Mouse (Mus musculus) mature B cell (primary cell): ENCODE results near the gene Ticam1.

Source experiments
- in situ Hi-C: fragments of 300-500 bp; cut with MboI; formaldehyde crosslinking; loops from 2 replicates; pipeline ENCODE4 v1.14.3; 2019

Gene Ticam1

DNA sequence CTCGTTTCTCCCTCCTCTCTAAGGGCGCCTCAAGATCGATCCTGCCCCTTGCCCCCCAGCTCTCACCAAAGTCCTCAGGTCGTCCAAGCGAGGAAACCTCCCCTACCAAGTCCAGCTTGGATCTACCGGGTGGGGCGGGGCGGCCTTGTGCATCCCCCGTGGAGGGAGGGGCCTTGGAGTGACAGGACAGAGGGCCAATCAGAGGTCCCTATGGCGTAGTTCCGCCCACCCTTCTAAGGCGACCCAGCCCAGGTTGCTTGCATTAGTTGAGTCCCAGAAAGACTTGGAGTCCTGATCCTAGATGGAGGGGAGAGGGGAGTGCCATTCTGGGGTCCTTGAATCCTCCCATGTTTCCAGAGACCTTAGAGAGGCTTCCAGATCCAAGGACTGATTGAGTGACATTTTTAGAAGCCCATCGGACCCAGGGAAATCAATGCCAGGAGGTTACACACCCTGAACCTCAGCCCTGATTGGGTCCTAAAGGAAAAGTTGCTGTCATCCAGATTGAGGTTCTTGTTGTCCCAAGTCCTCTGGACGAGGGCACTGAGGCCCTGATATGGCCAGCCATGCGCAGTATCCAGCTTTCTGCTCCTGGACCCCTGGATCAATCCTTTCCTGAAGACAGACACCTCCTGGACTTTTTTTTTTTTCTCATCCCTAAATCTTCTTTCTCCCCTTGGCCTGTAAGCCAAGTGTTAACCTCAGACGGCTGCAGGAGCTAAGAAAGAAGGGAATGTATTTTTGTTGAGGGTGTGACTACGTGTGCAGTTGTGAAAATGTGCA, 14.0 kb upstream of the Ticam1 start:
- in situ Hi-C loops, result no loop called here

DNA sequence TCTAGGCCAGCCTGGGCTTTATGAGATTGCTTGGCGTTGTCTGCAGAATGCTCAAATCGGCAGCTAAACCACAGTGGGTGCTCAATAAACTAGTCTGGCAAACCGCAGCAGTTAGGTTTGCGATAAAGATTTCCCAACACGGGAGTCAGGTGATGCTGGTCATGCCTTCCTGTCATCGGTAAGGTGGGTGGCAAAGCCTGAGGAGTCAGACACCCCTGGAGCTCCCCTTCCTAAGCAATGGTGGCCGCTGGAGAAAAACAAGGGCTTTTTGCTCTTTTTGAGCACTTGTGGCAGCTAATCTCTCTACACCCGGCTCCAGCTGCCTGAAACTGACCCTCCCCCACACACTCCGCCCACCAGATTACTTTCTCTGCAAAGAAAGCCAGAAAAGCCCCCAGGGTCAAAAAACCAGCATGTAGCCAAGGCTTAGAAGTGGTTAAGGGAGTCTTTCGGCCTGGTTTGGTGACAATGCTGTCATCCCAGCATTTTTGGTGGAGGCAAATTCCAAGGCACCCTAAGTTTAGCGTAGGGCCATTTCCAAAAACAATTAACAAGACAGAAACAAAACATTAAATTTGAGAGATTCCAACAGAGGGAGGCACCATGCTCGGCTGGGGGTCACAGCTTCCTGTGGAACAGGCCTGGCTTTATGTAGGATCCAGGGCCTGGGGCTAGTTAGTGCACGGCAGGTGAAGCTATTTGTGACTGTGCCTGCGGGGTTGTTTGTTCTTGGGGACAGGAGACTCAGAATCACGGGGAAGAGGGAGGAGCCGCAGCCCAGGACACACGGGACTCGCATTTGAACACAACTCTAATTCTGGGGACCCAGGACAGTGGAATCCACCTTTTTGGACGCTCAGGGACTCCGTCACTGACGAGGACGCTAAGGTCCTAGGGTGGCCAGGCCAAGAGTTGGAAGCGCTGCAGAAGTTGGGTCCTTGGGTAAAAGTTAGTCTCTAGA, 13.1 kb upstream of the Ticam1 start:
- in situ Hi-C loops, result no loop called here

DNA sequence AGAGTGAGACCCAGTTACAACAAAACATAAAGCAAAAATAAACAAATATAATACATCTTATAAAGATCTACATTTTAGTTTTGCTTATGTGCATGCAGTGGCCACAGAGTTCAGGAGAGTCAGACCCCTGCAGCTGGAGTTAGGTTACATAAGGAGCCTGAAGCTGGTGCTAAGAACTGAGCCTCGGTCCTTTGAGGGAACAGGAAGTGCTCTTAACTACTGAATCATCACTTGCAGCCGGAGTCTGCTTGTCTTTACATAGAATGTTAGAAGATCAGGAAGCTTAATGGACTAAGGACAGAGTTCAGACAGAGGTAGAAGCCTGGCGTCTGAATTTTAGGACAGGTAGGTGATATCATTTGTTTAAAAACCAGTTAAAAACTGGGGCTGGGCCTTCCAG, 12.3 kb upstream of the Ticam1 start:
- in situ Hi-C loops, result no loop called here

DNA sequence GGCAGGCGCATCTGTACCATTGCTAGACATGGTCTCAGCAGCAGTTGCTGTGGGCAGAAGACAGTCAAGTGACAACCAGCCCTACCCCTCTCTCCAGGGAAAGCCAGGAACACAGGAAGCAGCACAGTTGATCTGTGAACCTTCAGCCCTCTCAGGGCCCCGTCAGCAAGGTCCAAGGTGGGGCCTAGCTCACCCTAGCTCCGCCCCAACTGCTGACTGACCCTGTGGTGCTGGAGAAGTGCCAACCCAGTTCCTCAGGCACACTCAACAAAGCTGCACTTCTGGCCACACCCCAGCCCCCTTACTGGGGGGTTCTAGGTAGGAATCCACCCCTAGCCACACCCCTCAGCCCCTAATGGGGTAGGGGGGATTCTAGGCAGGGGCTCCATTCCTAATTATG, 11.2 kb upstream of the Ticam1 start:
- in situ Hi-C loops, result no loop called here

DNA sequence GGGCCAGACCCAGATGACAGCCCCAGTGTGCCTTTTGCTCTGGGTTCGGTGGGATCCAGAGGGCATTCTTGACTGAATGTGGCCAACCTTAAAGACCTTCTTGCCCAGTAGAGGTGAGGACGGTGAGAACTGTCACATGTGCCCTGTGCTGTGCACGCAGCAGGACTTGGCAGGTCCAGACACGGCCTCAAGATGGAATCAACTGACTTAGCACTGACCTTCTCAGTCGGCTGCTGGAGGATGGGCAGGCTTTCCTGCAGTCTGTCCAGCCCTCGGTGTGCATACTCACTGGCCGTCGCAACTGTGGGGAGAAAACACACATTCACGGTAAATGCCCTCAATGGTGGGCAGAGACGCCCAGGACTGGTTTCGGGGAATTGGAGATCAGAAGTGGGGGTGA, 9.4 kb upstream of the Ticam1 start:
- in situ Hi-C loops, result no loop called here

DNA sequence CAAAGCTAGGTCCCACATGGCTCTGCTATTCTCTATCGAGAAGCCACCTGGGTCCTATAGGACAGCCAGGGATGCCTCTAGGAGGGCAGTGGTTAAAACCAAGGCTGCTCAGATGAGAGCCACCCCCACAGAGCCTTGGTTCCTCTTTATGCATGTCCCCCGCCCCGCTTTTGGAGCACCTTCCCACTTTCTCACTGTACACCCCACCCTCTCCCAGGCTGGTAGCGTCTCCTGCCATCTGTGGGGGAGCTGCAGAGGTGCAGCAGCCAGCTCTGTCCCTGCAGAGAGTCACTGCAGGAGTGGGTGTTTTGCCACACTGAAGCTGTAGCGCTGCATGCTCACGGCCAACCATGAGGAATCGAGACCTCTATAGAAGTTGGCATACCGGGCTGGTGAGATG, 6.7 kb upstream of the Ticam1 start:
- in situ Hi-C loops, result no loop called here

DNA sequence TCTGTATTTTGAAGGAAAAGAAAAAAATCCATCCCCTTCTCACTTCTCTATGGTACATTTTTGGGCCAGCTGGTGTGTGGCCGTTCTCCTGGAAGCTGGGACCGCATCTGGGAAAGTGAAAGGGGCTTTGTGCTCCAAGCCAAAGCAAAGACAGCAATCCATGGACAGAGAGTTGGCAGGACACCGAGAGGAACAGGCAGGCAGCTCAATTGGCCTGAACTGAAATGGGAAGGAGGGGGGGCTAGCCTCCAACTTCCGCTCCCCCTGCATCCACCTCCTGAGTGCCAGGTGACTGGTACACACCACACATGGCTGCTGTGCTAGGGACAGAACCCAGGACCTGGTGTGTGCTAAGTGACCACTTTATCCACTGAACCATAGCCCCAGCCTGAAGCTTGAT, 6.2 kb upstream of the Ticam1 start:
- in situ Hi-C loops, result no loop called here

DNA sequence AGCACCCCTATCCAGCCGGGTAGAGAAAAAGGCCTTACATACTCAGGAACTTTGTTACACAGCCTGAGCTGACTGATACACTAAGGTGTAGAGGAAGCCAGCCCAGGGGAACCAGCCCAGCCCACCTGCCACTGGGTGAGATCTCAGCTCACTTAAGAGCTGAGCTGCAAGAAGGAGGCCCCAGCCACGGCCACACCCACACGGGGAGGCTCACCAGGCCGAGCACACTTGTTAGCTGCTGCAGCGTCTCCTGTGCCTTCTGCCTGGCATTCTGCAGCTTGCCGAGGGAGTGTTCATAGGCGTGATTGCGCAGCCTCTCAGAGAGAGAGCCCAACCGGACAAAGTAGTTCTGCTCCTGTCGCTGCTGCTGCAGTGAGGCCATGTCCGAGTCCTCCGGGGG, 4.6 kb upstream of the Ticam1 start:
- in situ Hi-C loops, result no loop called here

DNA sequence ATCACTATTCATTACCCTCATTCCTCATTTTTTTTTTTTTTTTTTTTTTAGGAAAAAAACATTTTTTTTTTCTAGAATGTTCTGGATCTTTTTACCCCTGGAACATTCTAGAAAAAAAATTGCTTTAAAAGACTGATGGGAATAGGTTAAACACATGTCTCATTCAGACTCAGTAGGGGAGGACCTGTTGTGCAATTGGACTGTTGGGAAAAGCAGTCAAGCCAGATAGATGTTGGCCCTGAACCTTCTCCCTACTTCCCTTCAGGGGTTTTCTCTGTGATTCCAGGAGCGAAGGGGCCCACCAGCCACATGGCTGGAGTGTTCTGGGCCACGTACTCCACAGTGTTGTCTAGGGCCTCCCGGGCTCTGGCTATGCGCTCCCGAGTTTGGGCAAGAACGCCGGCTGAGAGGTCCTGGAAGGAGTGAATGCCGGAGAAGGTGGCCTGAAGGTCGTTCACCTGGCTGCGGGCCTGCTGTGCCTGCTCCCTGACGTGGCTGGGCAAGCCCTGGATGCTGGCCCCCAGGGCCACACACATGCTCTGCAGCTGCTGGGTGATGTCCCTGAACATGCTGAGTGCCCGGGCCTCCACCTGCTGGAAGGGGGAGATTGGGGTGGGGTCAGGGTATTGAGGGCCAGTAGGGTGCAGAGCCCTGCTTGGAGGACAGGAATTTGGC, 3.0 kb upstream of the Ticam1 start:
- in situ Hi-C loops, result no loop called here

DNA sequence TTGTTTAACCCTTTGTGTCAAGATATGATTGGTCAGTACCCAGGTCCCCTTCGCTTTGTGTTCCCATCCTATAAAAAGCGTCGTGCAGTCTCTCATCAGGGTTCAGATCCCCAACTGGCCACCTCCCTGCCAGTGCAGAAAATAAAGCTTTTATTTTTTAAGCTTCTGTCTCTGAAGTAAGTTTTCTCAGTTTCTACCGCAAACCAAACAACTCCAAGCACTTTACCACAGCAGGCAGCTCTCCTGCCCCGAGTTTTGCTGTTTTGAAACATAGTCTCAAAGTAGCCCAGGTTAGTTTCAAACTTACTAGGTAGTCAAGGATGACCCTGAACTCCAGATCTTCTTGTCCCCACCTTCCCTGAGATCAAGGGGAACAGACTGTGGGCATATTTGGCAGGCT, 1.8 kb upstream of the Ticam1 start:
- in situ Hi-C loops, result no loop called here

DNA sequence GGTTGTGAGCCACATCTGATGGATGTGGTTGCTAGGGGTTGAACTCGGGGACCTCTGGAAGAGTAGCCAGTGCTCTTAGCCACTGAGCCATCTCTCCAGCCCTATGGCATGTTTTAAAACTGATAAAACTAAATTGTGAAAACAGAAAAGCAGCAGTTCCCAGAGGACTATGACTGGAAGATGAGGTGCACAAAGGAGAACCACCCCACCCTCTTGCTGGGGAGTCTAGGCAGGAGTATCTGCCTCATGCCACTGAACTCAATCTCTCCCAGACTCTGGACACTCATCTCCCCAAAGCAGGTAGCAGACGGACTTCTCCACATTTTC, 944 bp upstream of the Ticam1 start:
- in situ Hi-C loops, result no loop called here

DNA sequence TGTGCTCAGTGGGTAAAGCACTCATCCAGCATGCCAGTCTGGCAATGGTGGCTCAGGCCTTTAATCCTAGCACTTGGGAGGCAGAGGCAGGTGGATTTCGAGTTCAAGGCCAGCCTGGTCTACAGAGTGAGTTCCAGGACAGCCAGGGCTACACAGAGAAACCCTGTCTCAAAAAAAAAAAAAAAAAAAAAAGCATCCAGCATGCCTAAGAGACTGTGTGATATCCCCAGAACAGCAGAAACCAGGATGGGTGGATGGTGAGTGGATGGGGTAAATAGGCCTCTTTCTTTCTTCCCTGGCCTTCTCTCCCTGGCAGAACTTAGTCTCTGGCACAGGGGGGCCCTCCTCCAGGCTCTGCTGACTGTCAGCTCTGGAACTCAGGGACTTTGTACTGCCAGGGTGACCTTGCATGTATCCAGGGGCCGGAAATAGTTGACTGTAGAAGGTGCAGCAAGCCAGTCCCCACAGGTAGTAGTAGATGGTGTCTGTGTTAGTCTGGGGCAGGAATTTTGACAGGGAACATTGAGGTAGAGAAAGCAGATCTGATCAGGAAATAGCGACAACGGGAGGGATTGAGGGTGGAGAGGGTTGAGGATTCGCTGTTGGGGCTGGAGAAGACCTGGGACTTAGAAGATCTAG, 625 bp downstream of the Ticam1 start:
- in situ Hi-C loops, result no loop called here

DNA sequence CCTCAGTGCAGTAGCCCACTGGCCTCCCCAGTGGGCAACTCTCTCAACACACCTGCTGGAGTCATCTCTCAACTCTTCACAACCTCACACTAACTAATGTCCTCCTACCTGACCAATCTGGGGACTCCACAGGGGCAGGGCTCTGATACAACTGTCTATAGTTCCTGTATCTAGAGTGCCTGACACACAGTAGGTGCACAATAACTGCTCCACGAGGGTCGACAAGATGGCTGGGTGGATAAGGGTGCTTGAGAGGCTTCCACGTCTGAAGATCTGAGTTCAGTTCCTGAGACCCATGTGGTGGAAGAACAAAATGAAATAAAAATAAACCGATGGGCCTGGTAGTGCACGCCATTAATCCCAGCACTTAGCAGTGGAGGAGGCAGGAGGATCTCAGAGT, 2.6 kb downstream of the Ticam1 start:
- in situ Hi-C loops, result no loop called here

DNA sequence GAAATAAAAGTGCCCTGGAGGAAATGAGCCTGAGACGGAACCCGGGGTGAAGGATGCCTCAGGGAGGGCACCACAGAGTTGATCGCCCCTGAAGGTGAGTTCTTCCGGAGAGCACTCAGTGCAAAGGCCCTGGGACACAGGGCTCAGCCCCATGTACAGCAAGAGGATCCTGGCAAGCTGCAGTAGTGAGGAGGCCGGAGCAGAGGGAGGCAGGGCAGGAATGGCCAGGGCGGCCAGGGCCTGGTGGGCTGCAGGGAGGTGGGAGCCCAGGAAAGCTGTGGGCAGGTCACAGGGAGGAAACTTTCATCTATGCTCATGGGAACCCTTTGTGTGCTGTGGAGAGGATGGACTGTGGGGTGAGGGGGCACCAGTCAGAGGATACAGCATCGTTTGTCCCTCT, 3.1 kb downstream of the Ticam1 start:
- in situ Hi-C loops, result no loop called here

DNA sequence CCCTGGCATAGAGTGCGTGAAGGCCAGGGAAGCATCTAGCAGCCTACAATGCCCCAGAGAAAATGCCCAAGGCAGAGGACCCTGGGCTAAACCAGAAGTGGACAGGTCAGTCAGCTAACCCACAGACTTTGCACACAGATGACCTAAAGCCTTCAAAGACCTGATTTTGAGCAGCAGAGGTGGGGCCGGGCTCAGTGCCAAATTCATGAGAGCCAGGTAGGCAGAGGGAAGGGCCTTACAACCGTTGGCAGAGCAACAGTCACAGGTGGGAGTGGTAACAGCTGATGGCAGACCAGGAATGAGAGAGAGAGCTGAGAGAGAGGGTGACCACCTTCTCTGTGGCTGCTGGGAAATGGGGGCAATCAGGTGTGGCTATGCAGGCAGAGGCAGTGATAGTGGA, 3.9 kb downstream of the Ticam1 start:
- in situ Hi-C loops, result no loop called here

DNA sequence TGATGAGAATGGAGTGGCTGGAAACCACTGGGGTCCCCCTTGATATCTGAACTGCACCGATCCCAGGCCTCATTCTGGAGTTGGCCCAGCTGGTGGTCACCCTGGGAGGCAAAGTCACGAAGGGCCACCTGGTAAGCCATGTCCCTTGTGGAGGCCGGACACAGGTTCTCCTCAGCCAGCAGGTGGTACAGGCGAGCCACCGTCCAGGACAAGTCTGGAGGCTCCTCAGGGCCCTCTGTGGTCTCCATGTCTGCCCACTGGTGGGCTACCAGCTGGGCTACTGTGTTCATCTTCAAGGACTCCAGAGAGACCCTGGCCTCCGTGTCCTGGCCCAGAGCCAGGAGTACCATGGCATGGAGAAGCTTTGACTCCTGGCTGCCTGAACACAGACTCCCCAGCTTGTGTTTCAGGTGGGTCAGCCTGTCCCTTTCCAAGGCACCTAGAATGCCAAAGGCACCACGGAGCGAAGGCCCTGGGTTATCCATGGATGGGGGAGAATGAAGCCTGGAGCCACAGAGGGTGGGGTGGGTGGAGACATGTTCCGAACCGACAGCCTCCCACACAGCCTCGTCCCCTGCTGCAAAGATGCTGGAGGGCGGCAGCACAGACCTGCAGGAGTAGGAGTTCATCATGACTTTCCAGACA, 4.9 kb downstream of the Ticam1 start:
- in situ Hi-C loops, result no loop called here

DNA sequence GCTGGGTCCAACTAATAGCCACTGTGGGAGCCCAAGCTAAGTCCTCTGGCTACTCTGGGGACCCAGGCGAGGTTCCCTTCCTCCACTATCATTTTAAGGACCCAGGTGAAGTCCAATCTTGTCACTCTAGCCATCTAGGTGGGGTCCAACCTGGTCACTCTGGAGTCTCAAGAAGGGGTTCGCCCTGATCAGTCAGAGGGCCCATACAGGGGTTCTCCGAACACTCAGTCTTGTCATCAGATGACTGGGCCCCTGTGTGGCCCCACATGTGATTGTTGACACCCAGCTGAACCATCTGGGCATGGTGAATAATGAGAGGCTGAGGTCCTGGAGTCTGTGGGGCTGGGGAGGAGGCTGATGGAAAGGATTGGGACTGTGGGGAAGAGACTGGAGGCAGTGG, 6.8 kb downstream of the Ticam1 start:
- in situ Hi-C loops, result no loop called here

DNA sequence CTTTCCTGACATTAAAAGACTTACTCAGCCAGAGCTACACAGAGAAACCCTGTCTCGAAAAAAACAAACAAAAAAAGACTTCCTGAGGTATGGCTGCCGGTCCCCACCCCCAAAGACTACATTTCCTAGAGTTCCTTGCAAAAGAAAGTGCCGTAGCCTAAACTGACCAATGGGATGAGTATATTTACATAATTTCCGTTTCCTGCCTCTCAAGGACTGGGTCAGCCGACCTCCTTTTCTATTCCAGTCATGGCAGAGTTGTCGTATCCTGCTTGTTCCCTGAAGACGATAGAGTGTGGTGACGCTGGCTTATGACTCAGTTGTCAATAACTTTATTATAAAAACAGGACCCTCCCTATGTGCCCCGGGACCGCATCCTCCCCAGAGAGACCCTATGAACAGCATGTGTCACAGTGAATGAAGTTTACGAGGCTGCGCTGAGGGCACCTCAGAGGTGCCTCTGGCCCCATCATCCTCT, 7.4 kb downstream of the Ticam1 start:
- in situ Hi-C loops, result no loop called here

DNA sequence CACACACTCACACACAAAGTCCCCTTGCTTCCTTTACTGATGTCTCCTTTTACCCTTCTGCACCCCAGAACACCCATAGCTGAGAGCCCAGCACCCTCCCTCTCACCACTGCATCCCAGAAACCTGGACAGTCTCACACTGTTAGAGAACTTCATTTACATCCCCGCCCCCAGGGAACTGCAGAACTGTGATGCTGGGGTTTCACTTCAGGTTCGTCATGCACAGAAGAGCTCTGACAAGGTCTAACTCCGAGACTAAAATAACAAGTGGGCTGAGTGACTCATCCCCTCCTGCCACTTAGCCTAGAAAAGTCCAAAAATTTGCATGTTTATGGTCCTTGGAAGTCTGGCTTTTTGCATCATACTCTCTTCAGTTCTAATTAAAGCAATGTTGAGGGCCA, 10.3 kb downstream of the Ticam1 start:
- in situ Hi-C loops, result no loop called here

DNA sequence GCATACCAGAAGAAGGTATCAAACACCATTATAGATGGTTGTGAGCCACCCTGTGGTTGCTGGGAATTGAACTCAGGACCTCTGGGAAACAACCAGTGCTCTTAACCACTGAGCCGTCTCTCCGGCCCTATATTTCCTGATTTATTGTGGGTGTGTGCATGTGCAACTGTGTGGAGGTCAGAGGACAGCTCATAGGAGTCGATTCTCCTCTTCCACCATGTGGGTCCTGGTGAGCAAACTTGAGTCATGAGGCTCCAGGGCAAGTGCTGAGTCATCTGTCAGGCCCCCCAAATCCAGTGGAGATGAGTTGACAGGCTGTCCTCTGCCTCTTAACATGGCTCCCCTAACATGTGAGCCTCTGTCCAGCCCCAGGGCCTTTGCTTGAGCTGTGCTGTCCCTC, 10.7 kb downstream of the Ticam1 start:
- in situ Hi-C loops, result no loop called here

DNA sequence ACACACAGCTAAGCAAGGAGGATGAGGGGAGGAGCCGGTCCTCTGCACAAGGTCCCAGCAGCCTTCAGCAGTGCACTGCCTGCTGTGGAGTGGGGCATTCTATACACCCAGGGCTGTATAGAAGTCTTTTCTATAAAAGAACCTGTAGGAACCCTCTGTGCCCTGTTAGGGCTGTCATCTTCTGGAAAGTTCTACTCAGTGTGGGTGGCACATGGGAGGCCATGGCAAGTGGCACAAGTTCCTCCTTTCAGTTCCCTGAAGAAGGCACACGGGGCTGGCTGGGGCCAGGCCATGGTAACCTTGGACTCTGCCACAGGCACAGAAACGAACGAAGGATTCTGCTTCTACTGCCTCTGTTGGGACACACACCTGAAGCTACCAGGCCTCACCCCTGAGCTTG, 11.6 kb downstream of the Ticam1 start:
- in situ Hi-C loops, result no loop called here

DNA sequence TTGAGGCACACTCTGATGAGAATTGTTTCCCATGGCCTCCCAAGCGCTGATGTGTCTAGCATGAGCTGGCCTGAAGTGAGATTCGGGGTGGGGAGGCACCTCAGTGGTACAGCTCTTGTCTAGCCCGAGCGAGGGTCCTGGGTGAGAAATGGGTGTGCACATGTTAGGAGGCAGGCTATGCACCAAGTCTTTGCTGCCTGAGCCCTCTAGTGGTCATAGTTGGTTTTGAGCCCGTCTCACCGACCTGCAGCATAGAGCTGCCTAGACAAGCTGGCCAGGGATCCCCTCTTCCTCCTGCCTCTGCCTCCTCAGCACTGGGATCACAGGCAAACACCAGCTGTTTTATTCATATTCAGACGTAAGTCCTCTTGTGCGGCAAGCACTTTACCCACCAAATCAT, 12.6 kb downstream of the Ticam1 start:
- in situ Hi-C loops, result no loop called here
